Mouse (Mus musculus) lung, postnatal 0 days (tissue): ENCODE results near the gene Neurod2.

Experiments used
- CTCF ChIP-seq: IDR thresholded peaks from 2 replicates; pipeline ENCODE4 v1.5.1; 2016; ENCODE audit warnings: antibody characterized with exemption, mild to moderate bottlenecking
- EP300 ChIP-seq: IDR thresholded peaks from 2 replicates; pipeline ENCODE4 v1.6.1; 2016; ENCODE audit warnings: antibody characterized with exemption, mild to moderate bottlenecking, control low read depth

GRCm38 (mm10) chr11:98290906-98291305 lies 38.5 kb downstream of the Neurod2 start:
- TF ChIP-seq CTCF (no peak), EP300 (no peak)
